Mouse (Mus musculus) forebrain, embryonic 12.5 days (tissue): ENCODE data around the gene Ctsz. TPM values are rescaled to one million over a fixed set of nuclear protein-coding genes. Genes with fewer than 3 reads are reported as not detected.

Source experiments
- polyA plus RNA-seq: library from polyadenylated mRNA; unstranded; fragments of >200 nt; fragmentation: Nextera tagmentation; extraction: Ambion mirVana; gene quantifications from 2 replicates; pipeline ENCODE4 v1.2.1, GENCODE M21; 2016

The Ctsz gene
- polyA plus RNA-seq, 1 experiment from 2014 or later, result 66.0 TPM

Other genes starting within 250 kb of the Ctsz start
- gene Gnas, start 154.7 kb downstream of the Ctsz start, polyA plus RNA-seq, result 1,283 and 1,309 TPM in 2 replicates
- gene Gm20721, start 92.3 kb downstream of the Ctsz start, polyA plus RNA-seq, result 7.1 and 7.5 TPM in 2 replicates
- gene Nelfcd, start 23.2 kb downstream of the Ctsz start, polyA plus RNA-seq, result 153 and 167 TPM in 2 replicates
- 2.2 and 3.0 TPM in 2 replicates for gene Tubb1, start 11.7 kb upstream of the Ctsz start, polyA plus RNA-seq
- gene Atp5e, start 25.1 kb upstream of the Ctsz start, polyA plus RNA-seq, result 735 and 766 TPM in 2 replicates
- gene Prelid3b, start 34.0 kb upstream of the Ctsz start, polyA plus RNA-seq, result 114 TPM in 2 replicates
- not detected in 2 replicates for gene Zfp831, start 204.5 kb upstream of the Ctsz start, polyA plus RNA-seq